Mouse (Mus musculus) myocyte (in vitro differentiated cells): ENCODE results near the gene Myrfl.

Experiments
- MYOD1 ChIP-seq, 3 experiments: IDR thresholded peaks; one replicate each; pipeline ENCODE4 v1.6.1; 2011; ENCODE audit warnings: control low read depth in 2 of 3, low read depth in 2 of 3, mild to moderate bottlenecking in 2 of 3, moderate library complexity in 1 of 3; ENCODE audit not compliant: insufficient read length in 2 of 3, control insufficient read depth in 1 of 3
- POLR2A ChIP-seq: IDR thresholded peaks from one replicate; pipeline ENCODE4 v1.6.1; 2011; ENCODE audit warnings: low read depth, mild to moderate bottlenecking, control low read depth, moderate library complexity; ENCODE audit not compliant: insufficient read length
- USF1 ChIP-seq: IDR thresholded peaks from one replicate; pipeline ENCODE4 v1.6.1; 2011; ENCODE audit warnings: low read depth, mild to moderate bottlenecking, control low read depth, moderate library complexity

DNA sequence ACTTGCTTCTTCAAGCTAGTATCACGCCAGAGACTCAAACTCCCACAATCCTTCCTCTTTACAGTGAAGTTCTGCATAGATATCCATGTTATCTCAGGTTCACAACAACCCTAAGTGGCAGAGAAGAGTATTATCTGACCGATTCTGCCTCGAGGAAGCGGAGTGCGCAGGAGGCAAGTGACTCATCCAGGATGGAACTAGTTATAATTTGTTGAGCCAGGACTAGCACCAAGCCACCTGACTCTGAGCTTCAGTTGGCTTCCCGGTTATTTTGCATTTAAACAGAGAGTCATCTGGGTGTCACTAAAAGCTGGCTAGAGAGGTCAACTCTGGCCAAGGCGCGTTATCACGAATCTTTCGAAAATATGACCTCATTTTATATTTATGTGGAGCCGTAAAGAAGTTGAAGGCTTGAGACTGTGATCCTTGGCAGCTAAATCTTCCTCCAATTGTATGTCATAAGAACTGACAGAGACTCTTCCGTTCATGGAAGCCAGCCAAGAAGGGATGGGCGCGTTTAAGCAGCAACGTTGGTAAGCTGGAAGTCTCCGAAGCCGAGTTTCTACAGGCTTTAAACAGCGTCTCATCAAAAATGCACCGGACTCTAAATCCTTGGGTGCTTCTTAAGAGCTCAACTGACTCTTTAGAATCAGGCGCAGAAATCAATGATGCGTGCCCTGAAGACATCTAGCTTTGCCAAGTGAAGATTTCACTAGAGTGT is 125.3 kb downstream of the Myrfl start:
- TF ChIP-seq MYOD1 (IDR thresholded peaks at IDR 0.05; ENCODE audit: control insufficient read depth in 1 of 3, insufficient read length in 2 of 3, low read depth in 2 of 3) (no peak), POLR2A (no peak), USF1 (no peak)
